Mouse (Mus musculus): ENCODE results near the gene Olfr317. TPM values are rescaled to one million over a fixed set of nuclear protein-coding genes. Genes with fewer than 3 reads are reported as not detected.
"Not testable (repeated sequence)": the region's sequence is repeated elsewhere in the genome, so short reads cannot be mapped to it uniquely, and the experiment has no call there.

Olfr317 gene
- not detected for total RNA-seq (2021)
- long read RNA-seq, experiment 1 = 0 reads
- long read RNA-seq, experiment 2 = 0 reads

DNA sequence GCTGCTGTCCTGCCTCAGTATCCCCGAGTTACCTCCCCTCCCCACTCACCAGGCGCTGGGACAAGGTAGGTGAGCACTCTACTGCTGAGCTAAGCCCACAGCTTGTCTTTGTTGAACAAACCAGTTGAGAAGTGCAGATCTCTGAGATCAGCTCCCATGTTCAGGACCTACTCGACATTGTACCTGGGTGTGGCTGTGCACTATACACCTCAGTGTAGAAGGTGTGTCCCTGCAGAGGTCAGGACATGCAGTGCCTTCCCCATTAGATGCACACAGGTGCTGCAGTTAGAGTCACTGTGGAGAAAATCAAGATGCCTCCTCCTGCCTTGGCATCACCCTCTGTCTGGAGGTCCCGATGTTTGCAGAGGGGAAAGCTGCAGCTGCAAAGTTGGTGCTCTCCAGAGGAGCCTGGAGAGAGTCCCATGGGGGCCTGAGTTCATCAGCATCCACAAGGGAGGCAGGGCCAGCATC lies at the start of gene Olfr317:
TSS of gene Olfr317 (minus strand) at position 421 of the 471 bp plus-strand sequence.
- no peak for DNase-seq

DNA sequence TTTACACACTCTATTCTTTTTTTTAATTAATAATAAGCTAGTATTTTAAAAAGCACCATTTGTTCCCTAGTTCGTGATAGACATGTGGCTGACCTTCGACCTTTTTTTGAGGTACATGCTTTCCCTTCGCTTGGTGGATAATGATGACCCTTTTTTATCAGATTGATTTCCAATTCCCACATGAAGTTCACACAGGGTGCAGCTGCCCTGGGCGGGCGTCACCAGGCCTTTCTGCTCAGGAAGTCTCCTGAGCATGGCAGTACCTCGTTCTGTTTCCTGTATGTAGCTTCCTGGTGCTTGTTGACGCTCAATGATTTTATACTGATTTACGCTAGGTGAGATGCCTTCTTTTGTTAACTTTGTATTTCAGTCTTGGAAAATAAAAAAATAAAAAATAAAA lies 49.3 kb upstream of the Olfr317 start:
- no peak for DNase-seq

DNA sequence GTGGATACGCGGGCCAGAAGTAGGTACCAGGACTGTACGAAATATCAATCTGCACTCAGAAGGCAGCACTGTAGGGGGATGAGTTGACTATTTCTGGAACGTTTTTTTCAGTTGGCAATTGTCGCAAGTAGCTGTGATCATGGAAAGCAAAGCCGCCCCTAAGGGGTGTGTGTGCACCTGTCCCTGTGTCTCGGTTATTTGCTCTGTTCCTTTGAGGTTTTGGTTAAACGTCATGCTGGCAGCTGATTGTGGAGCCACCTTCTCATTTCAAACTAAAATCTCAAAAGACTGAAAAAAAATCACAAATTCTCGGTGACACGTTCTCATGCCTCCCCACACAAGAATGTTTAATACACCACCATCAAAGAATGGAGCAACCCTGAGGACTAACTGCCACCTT lies 48.6 kb upstream of the Olfr317 start:
- no peak for DNase-seq

DNA sequence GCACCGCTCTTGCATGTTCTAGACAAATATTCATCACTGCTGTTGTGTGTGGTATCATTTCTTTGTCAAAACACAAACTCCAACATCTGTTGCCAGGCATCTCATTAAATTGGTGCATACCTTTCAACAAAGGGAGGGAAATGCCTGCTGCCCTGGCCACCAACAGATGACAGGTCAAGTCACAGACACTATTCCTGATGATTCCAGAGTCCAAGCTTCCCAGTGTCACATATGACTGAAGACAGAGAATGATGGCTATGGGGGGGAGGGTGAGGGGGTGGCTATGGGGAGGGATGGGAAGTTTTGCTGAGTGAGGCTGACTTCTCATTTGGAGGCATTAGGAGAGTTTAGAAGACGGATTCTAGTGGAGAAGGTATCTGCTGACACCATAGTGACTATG lies 45.2 kb upstream of the Olfr317 start:
- no peak for DNase-seq

DNA sequence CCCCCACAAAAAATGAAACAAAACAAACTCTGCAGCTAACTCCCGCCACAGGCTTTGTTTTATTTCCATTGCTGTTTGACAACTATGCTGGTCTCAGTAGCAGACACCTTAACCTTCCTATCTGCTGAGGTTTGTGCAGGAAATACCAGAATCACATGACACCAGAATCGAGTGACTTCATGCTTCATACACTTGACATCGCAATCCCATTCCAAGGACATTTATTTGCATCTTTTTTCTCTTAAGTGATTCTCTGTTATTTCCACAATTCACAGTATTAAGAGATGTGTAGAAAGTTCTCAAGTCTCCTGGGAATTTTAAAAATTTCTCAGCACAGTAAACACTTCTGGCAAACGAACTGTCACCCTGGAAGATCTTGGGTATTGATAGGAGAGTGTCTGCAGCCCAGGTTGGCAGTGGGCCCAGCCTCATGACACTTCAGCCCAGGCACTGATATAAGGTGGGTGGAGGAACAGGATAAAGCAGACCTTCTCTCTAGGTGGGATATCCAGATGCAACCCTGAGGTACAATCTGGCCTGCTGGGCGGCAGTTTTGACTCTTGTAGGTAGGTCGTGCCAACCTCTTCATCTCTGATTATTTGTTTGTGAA lies 43.6 kb upstream of the Olfr317 start, which contains the start of gene Olfr314:
TSS of gene Olfr314 (plus strand) at position 473 of the 610 bp plus-strand sequence.
- no peak for DNase-seq

DNA sequence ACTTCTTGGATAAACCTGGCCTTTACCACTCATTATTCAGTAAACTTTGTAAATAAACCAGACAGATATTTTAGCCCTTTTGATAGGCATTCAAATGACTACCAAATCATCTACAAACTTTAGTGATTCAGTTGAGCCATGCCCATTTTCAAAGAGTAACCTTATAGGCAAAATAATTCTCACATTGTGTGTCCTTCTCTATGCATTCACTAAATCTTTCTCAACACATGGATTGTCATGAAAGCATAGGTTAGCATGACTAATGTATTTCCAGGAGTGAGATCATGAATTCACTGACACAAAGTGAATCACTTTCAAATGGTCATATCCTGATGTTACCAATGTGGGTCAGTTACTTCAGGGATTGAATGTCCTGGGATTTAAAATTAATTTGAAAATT lies 33.9 kb upstream of the Olfr317 start, which contains the start of gene Olfr315:
TSS of gene Olfr315 (plus strand) at position 301 of the 400 bp plus-strand sequence.
- no peak for DNase-seq

DNA sequence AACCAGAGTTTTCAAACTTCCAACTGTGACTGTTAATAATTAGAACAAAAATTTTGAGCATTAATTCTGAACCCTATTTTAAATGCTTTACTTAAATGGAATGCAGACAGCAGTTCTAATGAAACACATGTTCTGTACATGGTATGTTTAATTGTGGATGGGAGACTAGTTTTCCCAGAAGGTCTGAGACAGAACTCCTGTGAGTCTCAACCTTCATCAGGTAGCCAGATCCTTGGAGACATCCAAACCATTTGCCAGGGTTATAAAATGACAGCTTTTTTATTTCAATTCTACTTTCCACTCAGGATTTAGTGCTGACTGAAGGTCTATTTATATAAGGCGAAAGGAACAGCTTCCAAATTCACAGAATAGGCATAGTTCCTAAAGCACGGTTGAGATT lies 13.4 kb upstream of the Olfr317 start, which contains the start of gene Olfr316:
TSS of gene Olfr316 (plus strand) at position 301 of the 400 bp plus-strand sequence.
- DNase-seq = no peak

DNA sequence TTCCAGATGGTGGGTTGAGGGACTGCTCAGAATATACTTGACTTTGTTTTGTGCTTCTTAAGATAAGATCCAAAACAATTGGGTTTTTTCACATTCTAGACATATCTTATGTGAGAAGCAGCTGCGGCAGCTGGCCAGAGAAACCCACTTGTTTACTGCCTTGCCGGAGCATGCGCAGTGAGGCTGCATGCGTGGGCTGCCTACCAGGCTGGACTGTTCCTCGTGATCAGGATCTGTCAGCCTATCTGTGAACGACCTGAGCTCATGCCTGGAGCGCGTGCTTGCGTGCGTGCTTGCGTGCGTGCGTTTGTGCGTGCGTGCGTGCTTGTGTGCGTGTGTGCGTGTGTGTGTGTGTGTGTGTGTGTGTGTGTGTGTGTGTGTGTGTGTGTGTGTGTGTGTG lies 12.1 kb upstream of the Olfr317 start:
- not testable (repeated sequence) for DNase-seq

DNA sequence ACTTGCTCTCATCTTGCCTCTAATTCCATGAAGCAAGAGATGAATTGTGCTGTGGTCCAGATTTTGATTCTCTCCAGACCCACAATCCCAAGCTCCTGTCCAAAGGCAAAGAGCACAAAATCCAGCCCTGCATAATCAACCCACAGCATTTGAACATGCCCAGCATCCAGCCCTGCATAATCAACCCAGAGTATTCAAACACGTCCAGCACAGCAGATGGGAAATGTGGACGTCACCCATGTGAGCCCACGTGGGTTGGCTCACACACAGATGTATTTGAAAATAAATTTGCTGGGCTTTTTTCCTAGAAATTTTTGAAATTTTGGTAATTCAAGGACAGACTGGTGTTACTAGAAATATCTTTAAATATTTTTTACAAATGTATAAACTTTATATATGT lies 5.6 kb downstream of the Olfr317 start:
- DNase-seq = no peak

DNA sequence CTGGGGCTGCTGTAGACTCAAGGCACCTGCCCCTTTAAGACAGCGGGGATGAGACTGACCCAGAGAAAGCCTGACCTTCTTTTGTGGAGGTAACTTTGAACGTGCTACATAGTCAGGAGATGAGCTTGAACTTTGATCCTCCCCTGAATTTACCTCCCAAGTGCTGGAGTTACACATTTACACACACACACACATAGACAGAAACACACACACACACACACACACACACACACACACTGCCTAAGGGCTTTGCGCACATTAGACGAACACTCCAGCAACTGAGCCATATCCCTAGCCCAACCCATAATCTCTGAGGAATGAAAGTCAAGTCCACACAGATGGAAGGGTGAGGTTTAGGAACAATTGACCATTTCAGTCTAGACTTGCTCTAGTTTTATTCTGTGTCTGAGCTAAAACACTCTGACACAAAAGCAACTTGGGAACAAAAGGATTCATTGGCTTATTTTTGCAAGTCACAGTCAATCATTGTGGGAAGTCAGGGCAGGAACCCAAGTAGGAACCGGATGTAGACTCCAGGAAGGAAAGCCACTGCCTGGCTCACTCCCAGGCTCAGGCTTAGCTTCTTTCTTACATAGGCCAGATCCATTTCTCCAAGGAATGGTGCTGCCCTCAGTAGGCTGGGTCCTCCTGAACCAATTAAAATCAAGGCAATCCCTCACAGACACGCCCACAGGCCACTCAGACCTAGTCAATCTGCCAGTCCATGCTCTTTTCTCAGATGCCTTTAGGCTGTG lies 10.9 kb downstream of the Olfr317 start:
- not testable (repeated sequence) for DNase-seq

DNA sequence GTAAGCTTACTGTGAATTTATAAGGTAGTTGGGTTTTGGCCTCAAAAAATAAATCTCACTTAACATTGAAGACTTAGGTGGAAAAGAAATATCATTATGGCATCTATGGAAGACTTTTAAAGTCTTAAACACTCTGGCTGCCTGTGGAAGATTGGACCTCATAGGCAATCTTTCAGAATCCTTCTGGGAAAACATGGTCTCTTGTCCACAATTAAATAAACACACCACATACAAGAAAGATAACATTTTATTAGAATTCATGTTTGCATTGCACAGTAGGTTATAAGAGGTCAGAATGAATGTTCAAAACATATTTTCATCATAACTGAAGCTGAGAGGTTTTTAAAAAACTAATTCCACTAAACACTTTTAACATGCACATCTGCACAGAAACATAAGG lies 15.1 kb downstream of the Olfr317 start, which contains the start of gene Olfr318:
TSS of gene Olfr318 (minus strand) at position 101 of the 400 bp plus-strand sequence.
- no peak for DNase-seq

DNA sequence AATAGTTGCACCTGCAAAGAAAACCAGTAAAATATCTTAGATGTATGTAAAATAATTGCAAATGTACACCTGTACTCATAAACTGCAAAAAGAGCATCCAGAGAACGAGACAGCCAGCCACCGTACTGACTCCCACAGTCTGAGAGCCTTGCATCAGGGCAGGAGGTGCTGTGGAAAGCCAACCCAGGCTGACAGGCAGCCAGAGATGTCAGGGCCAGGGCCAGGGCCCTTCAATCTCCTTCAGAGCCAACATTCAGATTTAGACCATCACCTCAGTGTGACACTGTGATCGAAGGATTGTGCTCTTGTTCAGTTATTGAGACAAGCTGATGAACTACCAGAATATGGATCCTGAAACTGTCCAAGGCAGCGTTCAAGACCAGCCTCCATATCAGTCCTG lies 19.3 kb downstream of the Olfr317 start:
- no peak for DNase-seq

DNA sequence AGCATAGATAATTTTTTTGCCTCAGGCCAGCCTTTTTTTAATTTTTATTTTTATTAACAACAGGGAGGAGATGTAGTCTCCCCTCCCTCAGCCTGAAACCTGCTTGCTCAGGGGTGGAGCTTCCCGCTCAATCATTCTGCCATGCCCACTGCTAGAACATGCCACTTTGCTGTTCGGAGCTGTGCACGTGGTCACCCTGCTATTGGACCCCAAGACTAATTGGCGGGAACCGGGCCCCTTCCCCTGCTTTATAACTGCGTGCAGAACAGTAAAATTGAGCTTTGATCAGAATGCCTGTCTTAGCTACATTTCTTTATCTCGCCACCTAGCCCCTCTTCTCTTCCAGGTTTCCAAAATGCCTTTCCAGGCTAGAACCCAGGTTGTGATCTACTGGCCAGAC lies 21.3 kb downstream of the Olfr317 start:
- DNase-seq = not testable (repeated sequence)

DNA sequence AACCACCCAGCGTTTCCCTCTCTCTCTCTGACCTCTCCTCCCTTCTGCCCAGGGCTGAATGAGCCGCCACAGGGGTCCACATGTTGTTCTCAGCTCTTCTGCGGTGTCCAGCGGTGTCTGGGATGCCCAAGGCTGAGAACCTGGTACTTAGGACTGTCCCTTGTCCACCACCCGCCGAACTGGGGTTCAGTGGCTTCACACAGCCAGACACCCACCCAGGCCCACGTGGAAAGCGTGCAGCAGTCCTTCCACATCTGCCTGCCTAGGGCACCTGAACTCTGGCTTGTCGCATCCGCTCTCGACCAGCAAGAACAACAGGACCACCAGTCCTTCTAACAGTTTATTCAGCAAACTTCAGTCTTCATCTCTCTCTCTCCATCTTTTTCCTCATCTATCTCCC lies 29.9 kb downstream of the Olfr317 start:
- DNase-seq = no peak

DNA sequence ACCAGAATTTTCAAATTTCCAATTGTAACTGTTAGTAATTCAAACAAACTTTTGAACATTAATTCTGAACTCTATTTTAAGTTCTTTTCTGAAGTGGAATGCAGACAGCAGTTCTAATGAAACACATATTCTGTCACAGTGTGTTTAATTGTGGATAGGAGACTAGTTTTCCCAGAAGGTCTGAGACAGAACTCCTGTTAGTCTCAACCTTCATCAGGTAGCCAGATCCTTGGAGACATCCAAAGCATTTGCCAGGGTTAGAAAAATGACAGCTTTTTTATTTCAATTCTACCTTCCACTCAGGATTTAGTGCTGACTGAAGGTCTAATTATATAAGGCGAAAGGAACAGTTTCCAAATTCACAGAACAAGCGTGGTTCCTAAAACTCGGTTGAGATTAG lies 40.1 kb downstream of the Olfr317 start, which contains the start of gene Olfr319:
TSS of gene Olfr319 (plus strand) at position 301 of the 400 bp plus-strand sequence.
- DNase-seq = no peak

Other genes starting within 250 kb of the Olfr317 start
- gene Olfr332, start 246.7 kb downstream of the Olfr317 start, total RNA-seq (2021) = not detected
- gene Olfr331, start 236.6 kb downstream of the Olfr317 start, total RNA-seq (2021) = not detected
- gene Olfr330, start 204.4 kb downstream of the Olfr317 start, total RNA-seq (2021) = not detected
- not detected for gene Olfr329-ps, start 192.8 kb downstream of the Olfr317 start, total RNA-seq (2021)
- under 1 TPM in 1 of 2 experiments, not detected in 1; 0.10 TPM for gene Olfr328, start 183.6 kb downstream of the Olfr317 start, total RNA-seq (2021)
- gene Olfr224, start 168.7 kb downstream of the Olfr317 start, total RNA-seq (2021) = not detected
- not detected for gene Olfr325, start 161.5 kb downstream of the Olfr317 start, total RNA-seq (2021)
- not detected for gene Olfr324, start 144.1 kb downstream of the Olfr317 start, total RNA-seq (2021)
- gene 2210407C18Rik, start 123.1 kb downstream of the Olfr317 start, total RNA-seq (2021) = not detected
- gene Olfr323, start 108.7 kb downstream of the Olfr317 start, total RNA-seq (2021) = not detected
- not detected for gene Trim58, start 98.7 kb downstream of the Olfr317 start, total RNA-seq (2021)
- not detected for gene Olfr322, start 80.4 kb downstream of the Olfr317 start, total RNA-seq (2021)
- gene Olfr320, start 58.1 kb downstream of the Olfr317 start, total RNA-seq (2021) = not detected
- not detected for gene Olfr319, start 40.0 kb downstream of the Olfr317 start, total RNA-seq (2021)
- gene Olfr318, start 15.2 kb downstream of the Olfr317 start, total RNA-seq (2021) = not detected
- gene Olfr316, start 13.5 kb upstream of the Olfr317 start, total RNA-seq (2021) = not detected
- not detected for gene Olfr315, start 34.0 kb upstream of the Olfr317 start, total RNA-seq (2021)
- not detected for gene Olfr314, start 43.7 kb upstream of the Olfr317 start, total RNA-seq (2021)
- not detected for gene Fam183b, start 62.7 kb upstream of the Olfr317 start, total RNA-seq (2021)
- not detected for gene Olfr313, start 75.8 kb upstream of the Olfr317 start, total RNA-seq (2021)
- gene Olfr312, start 90.0 kb upstream of the Olfr317 start, total RNA-seq (2021) = not detected
- gene Olfr311, start 100.0 kb upstream of the Olfr317 start, total RNA-seq (2021) = not detected
- 1 to 10 TPM in 1 of 2 experiments, under 1 TPM in 1; 0.61 to 1.0 TPM for gene Gm12258, start 107.9 kb upstream of the Olfr317 start, total RNA-seq (2021)
- 1 to 10 TPM in 1 of 2 experiments, under 1 TPM in 1; 0.90 to 1.4 TPM for gene 2810021J22Rik, start 128.0 kb upstream of the Olfr317 start, total RNA-seq (2021)
- gene Zfp39, start 165.0 kb upstream of the Olfr317 start, total RNA-seq (2021) = 1 to 10 TPM; 2.7 to 3.0 TPM
- gene Btnl10, start 178.7 kb upstream of the Olfr317 start, total RNA-seq (2021) = not detected
- 100 to 1,000 TPM in 1 of 2 experiments, 10 to 100 TPM in 1; 99.3 to 105 TPM for gene Rnf187, start 199.7 kb upstream of the Olfr317 start, total RNA-seq (2021)
- gene Hist3h2ba, start 209.7 kb upstream of the Olfr317 start, total RNA-seq (2021) = 1 to 10 TPM; 1.1 to 1.2 TPM
- gene Hist3h2a, start 215.5 kb upstream of the Olfr317 start, total RNA-seq (2021) = 10 to 100 TPM; 10.1 to 11.1 TPM
- gene Trim17, start 215.5 kb upstream of the Olfr317 start, total RNA-seq (2021) = under 1 TPM; 0.13 to 0.18 TPM
- gene Trim11, start 238.9 kb upstream of the Olfr317 start, total RNA-seq (2021) = 1 to 10 TPM; 6.7 to 8.1 TPM

All from gastrocnemius, postnatal 25 days (tissue).